Mouse (Mus musculus): ENCODE measurements around the gene Fam187b. TPM values are rescaled to one million over a fixed set of nuclear protein-coding genes. Genes with fewer than 3 reads are reported as not detected.

Gene Fam187b
- polyA plus RNA-seq, 1 experiment = 12.1 TPM

GRCm38 (mm10) chr7:31000505-31001020 is 27.0 kb downstream of the Fam187b start:
- 1% methylated on average over 7 of the region's 7 CpGs for WGBS
- no peak for DNase-seq (ENCODE audit: low read depth, low spot score)

- 60% methylated on average over 8 of the region's 8 CpGs for WGBS
- DNase-seq (ENCODE audit: low read depth, low spot score) = no peak
These were observed 29.1 kb downstream of the Fam187b start for GRCm38 (mm10) chr7:31002650-31003049.

- WGBS = 75% methylated on average over 1 of the region's 1 CpGs
- DNase-seq (ENCODE audit: low read depth, low spot score) = no peak
These were observed 34.2 kb downstream of the Fam187b start for GRCm38 (mm10) chr7:31007775-31008174.

- whole genome bisulfite sequencing = 56% methylated on average over 1 of the region's 1 CpGs
- DNase-seq (ENCODE audit: low read depth, low spot score) = no peak
These were observed 34.6 kb downstream of the Fam187b start for GRCm38 (mm10) chr7:31008175-31008574.

- DNase-seq (ENCODE audit: low read depth, low spot score) = no peak
- WGBS = 12% methylated on average over 3 of the region's 3 CpGs
These were observed 35.3 kb downstream of the Fam187b start for GRCm38 (mm10) chr7:31008889-31009288.

GRCm38 (mm10) chr7:31012971-31013370 is 39.4 kb downstream of the Fam187b start:
- DNase-seq (ENCODE audit: low read depth, low spot score) = no peak
- 77% methylated on average over 5 of the region's 5 CpGs for WGBS

- no peak for DNase-seq (ENCODE audit: low read depth, low spot score)
- 20% methylated on average over 10 of the region's 10 CpGs for WGBS
These were observed 43.7 kb downstream of the Fam187b start for GRCm38 (mm10) chr7:31017104-31017901.

GRCm38 (mm10) chr7:31028609-31029008 is 55.0 kb downstream of the Fam187b start:
- WGBS = 71% methylated on average over 8 of the region's 8 CpGs
- no peak for DNase-seq (ENCODE audit: low read depth, low spot score)

GRCm38 (mm10) chr7:31030717-31031116 is 57.1 kb downstream of the Fam187b start:
- 80% methylated on average over 2 of the region's 2 CpGs for WGBS
- DNase-seq (ENCODE audit: low read depth, low spot score) = no peak

- WGBS = 74% methylated on average over 7 of the region's 7 CpGs
- no peak for DNase-seq (ENCODE audit: low read depth, low spot score)
These were observed 58.1 kb downstream of the Fam187b start for GRCm38 (mm10) chr7:31031731-31032130.

- WGBS = 42% methylated on average over 9 of the region's 9 CpGs
- DNase-seq (ENCODE audit: low read depth, low spot score) = no peak
These were observed 60.0 kb downstream of the Fam187b start for GRCm38 (mm10) chr7:31033409-31034165.

- 65% methylated on average over 11 of the region's 11 CpGs for WGBS
These were observed 61.2 kb downstream of the Fam187b start for GRCm38 (mm10) chr7:31034789-31035188.

GRCm38 (mm10) chr7:31035291-31035690 is 61.7 kb downstream of the Fam187b start:
- WGBS = 82% methylated on average over 11 of the region's 11 CpGs
- DNase-seq (ENCODE audit: low read depth, low spot score) = no peak

More at GRCm38 (mm10) chr7:31034789-31035188, 61.2 kb downstream of the Fam187b start:
- DNase-seq (ENCODE audit: low read depth, low spot score) = no peak

GRCm38 (mm10) chr7:31036917-31037316 is 63.3 kb downstream of the Fam187b start:
- no peak for DNase-seq (ENCODE audit: low read depth, low spot score)
- WGBS = 73% methylated on average over 7 of the region's 7 CpGs

- WGBS = 60% methylated on average over 2 of the region's 2 CpGs
- no peak for DNase-seq (ENCODE audit: low read depth, low spot score)
These were observed 64.1 kb downstream of the Fam187b start for GRCm38 (mm10) chr7:31037675-31038074.

- no peak for DNase-seq (ENCODE audit: low read depth, low spot score)
- WGBS = 90% methylated on average over 4 of the region's 4 CpGs
These were observed 65.4 kb downstream of the Fam187b start for GRCm38 (mm10) chr7:31039011-31039410.

Other genes with a start within 250 kb of the Fam187b start
- gene Tmem147, start 244.2 kb upstream of the Fam187b start, polyA plus RNA-seq (2012; rRNA removed) = 227 and 258 TPM in 2 replicates
- not detected in 2 replicates for gene Gapdhs, start 230.1 kb upstream of the Fam187b start, polyA plus RNA-seq (2012; rRNA removed)
- 0.69 and 0.73 TPM in 2 replicates for gene Sbsn, start 222.3 kb upstream of the Fam187b start, polyA plus RNA-seq (2012; rRNA removed)
- gene Dmkn, start 210.0 kb upstream of the Fam187b start, polyA plus RNA-seq (2012; rRNA removed) = 3.4 and 4.9 TPM in 2 replicates
- 0.41 TPM in 1 of 2 replicates, not detected in the other for gene Krtdap, start 185.9 kb upstream of the Fam187b start, polyA plus RNA-seq (2012; rRNA removed)
- 11.1 and 13.6 TPM in 2 replicates for gene Ffar2, start 150.0 kb upstream of the Fam187b start, polyA plus RNA-seq (2012; rRNA removed)
- gene Ffar3, start 117.6 kb upstream of the Fam187b start, polyA plus RNA-seq (2012; rRNA removed) = 1.6 and 2.7 TPM in 2 replicates
- gene Ffar1, start 112.2 kb upstream of the Fam187b start, polyA plus RNA-seq (2012; rRNA removed) = 1.5 TPM in 2 replicates
- 15.1 and 20.1 TPM in 2 replicates for gene Cd22, start 93.4 kb upstream of the Fam187b start, polyA plus RNA-seq (2012; rRNA removed)
- 0.51 and 1.2 TPM in 2 replicates for gene Mag, start 58.9 kb upstream of the Fam187b start, polyA plus RNA-seq (2012; rRNA removed)
- 0.61 and 0.71 TPM in 2 replicates for gene Hamp2, start 49.1 kb upstream of the Fam187b start, polyA plus RNA-seq (2012; rRNA removed)
- gene Hamp, start 29.8 kb upstream of the Fam187b start, polyA plus RNA-seq (2012; rRNA removed) = 1.7 and 3.2 TPM in 2 replicates
- gene Usf2, start 17.0 kb upstream of the Fam187b start, polyA plus RNA-seq (2012; rRNA removed) = 55.1 and 74.9 TPM in 2 replicates
- 392 and 435 TPM in 2 replicates for gene Lsr, start 326 bp upstream of the Fam187b start, polyA plus RNA-seq (2012; rRNA removed)
- gene Fxyd5, start 68.7 kb downstream of the Fam187b start, polyA plus RNA-seq (2012; rRNA removed) = 49.2 and 54.5 TPM in 2 replicates
- 2.6 and 4.2 TPM in 2 replicates for gene Fxyd7, start 77.7 kb downstream of the Fam187b start, polyA plus RNA-seq (2012; rRNA removed)
- gene Fxyd1, start 83.4 kb downstream of the Fam187b start, polyA plus RNA-seq (2012; rRNA removed) = 80.0 and 106 TPM in 2 replicates
- 2.9 and 3.5 TPM in 2 replicates for gene Lgi4, start 85.6 kb downstream of the Fam187b start, polyA plus RNA-seq (2012; rRNA removed)
- gene Fxyd3, start 102.9 kb downstream of the Fam187b start, polyA plus RNA-seq (2012; rRNA removed) = 46.5 and 63.0 TPM in 2 replicates
- 3.8 and 4.1 TPM in 2 replicates for gene Hpn, start 141.5 kb downstream of the Fam187b start, polyA plus RNA-seq (2012; rRNA removed)
- 14.0 and 15.5 TPM in 2 replicates for gene Scn1b, start 153.2 kb downstream of the Fam187b start, polyA plus RNA-seq (2012; rRNA removed)
- gene Gramd1a, start 182.1 kb downstream of the Fam187b start, polyA plus RNA-seq (2012; rRNA removed) = 45.0 and 47.4 TPM in 2 replicates

Data from large intestine, adult 2 months (tissue).